Comparison of ENCODE assay signal across 10 mouse cellular contexts in the genomic region with DNA sequence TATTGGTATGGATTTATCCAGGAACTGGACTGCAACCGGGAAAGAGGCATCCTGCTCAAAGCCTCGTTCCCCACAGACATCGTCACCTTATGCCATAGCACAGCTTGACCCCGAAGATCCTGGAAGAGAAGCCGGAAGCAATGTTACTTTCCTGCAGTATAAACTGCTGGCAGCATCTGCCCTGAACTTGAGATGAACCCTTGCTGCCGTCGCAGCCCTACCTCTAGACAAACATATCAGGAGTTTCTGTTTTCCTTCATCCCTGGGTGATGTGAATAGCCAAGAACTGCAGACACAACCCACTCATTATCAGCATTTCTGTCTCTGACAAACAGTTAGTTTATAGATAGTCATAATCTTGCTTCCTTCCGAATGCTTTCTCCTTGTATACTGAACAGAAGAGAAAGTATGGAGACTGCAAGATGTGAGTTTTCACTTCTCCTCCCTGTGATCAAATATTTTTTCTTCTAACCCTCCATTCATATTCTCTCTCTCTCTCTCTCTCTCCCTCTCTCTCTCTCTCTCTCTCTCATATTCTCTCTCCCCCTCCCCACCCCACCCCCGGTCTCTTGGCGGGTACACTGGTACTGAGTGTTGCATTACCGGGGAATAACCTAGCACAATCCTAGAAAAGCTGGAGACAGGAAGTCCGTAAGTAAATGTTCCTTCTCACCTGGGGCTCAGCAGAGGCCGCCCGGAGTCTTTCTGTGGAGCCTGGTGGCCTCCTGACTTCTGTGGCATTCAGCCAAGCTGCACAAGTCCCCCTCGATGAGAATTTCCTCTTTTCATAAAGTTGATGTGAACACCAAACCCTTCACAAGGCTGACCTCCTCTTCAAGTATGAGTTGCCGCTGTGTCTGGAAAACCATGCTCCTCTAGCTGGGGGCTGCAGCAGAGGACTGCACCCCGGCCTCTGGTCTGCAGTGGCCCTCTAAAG.
A peak's percentile ranks its signal among the peaks of the same experiment; 100 is the strongest.
DNase-seq lines count a peak whose midpoint lies in the region; ATAC-seq and TF ChIP-seq lines count a peak whose summit lies in the region.
"Had no signal": no experiment of that assay in that cellular context is flagged by ENCODE, and none has a peak within 500 bp of the region (broad histone marks: within the 10 kb centered on the region; RNA-seq: fewer than 3 reads in every experiment).

No protein-coding gene starts in this region.

- no peak for TF ChIP-seq POLR2A in liver, adult 2 months (IDR thresholded peaks at IDR 0.05; ENCODE audit: extremely low read depth, insufficient read depth, low read length)

- H3K9me3 ChIP-seq in liver, embryonic 11.5 days (ENCODE audit: control insufficient read depth, low read length), result no peaks in the 10 kb centered on the region
- no peaks in the 10 kb centered on the region for H3K9me3 ChIP-seq in intestine, postnatal 0 days (ENCODE audit: control insufficient read depth)
- no peaks in the 10 kb centered on the region for H3K9me3 ChIP-seq in liver, embryonic 16.5 days (replicated peaks; ENCODE audit: control insufficient read depth, low read length)
- H3K9me3 ChIP-seq: embryonic facial prominence, embryonic 13.5 days had no signal

- H3K79me2 ChIP-seq in liver, adult 2 months (ENCODE audit: control insufficient read depth, insufficient read depth, low read length), result no peaks in the 10 kb centered on the region

- no peak overlapping the region for H3K9ac ChIP-seq in liver, adult 2 months (ENCODE audit: low read depth, low read length)
- no peak overlapping the region for H3K9ac ChIP-seq in liver, embryonic 11.5 days (ENCODE audit: low read depth, low read length)
- H3K9ac ChIP-seq in intestine, postnatal 0 days (ENCODE audit: low read depth, low read length), result no peak overlapping the region
- no peak overlapping the region for H3K9ac ChIP-seq in liver, embryonic 16.5 days (ENCODE audit: low read depth, low read length)
- H3K9ac ChIP-seq: embryonic facial prominence, embryonic 13.5 days had no signal

- H3K4me1 ChIP-seq in liver, adult 2 months (ENCODE audit: control insufficient read depth, insufficient read depth, low read length), result peaks cover 3% of the 10 kb centered on the region; the same call in 1 of the 2 replicates
- H3K4me1 ChIP-seq in liver, embryonic 11.5 days (replicated peaks; ENCODE audit: control insufficient read depth, insufficient read depth, low read length), result peaks cover 3% of the 10 kb centered on the region; the same call in 1 of the 2 replicates
- 0 out of 2 replicates have a peak, but pooled peaks cover 4% of the 10 kb centered on the region for H3K4me1 ChIP-seq in intestine, postnatal 0 days (replicated peaks; ENCODE audit: control insufficient read depth, insufficient read depth, low read length)
- H3K4me1 ChIP-seq in liver, embryonic 16.5 days (ENCODE audit: control insufficient read depth, low read depth, low read length), result no peaks in the 10 kb centered on the region

- peak overlapping the region; percentile 71 for H3K27ac ChIP-seq in liver, adult 2 months (replicated peaks; ENCODE audit: insufficient read depth, low read depth, low read length)
- H3K27ac ChIP-seq in liver, embryonic 11.5 days (ENCODE audit: low read depth, low read length), result no peak overlapping the region; the same call in 1 of the 2 replicates
- H3K27ac ChIP-seq in intestine, postnatal 0 days (ENCODE audit: low read depth, low read length), result no peak overlapping the region
- H3K27ac ChIP-seq in liver, embryonic 16.5 days (ENCODE audit: low read length), result no peak overlapping the region
- H3K27ac ChIP-seq: embryonic facial prominence, embryonic 13.5 days had no signal

- H3K27me3 ChIP-seq in liver, adult 2 months (ENCODE audit: control insufficient read depth, insufficient read depth, low read length), result no peaks in the 10 kb centered on the region
- no peaks in the 10 kb centered on the region for H3K27me3 ChIP-seq in liver, embryonic 11.5 days (replicated peaks; ENCODE audit: control insufficient read depth, insufficient read depth, low read length)
- no peaks in the 10 kb centered on the region for H3K27me3 ChIP-seq in intestine, postnatal 0 days (replicated peaks; ENCODE audit: control insufficient read depth, insufficient read depth, low read length)
- no peaks in the 10 kb centered on the region for H3K27me3 ChIP-seq in liver, embryonic 16.5 days (ENCODE audit: control insufficient read depth, insufficient read depth, low read depth, low read length)
- H3K27me3 ChIP-seq: embryonic facial prominence, embryonic 13.5 days had no signal

- no peak for TF ChIP-seq CTCF in liver, adult 2 months (IDR thresholded peaks at IDR 0.05; ENCODE audit: low read depth, low read length)
- TF ChIP-seq CTCF in intestine, postnatal 0 days (IDR thresholded peaks at IDR 0.05; ENCODE audit: low read depth), result no peak

- 65% methylated on average over 17 of the region's 17 CpGs for WGBS in liver, adult 2 months
- WGBS in liver, embryonic 11.5 days, result 54% methylated on average over 17 of the region's 17 CpGs
- WGBS in intestine, postnatal 0 days, result 33% methylated on average over 17 of the region's 17 CpGs
- 68% methylated on average over 17 of the region's 17 CpGs for WGBS in liver, embryonic 16.5 days (ENCODE audit: insufficient replicate concordance)

- peak; percentile 23 for DNase-seq in liver, adult 2 months (ENCODE audit: extremely low read depth, low read depth, low spot score)
- no peak for DNase-seq in liver, embryonic 11.5 days (ENCODE audit: low spot score)
- peak; percentile 57 for DNase-seq in yolk sac, embryonic 10.5 days (ENCODE audit: low spot score)
- DNase-seq in urinary bladder, postnatal 4 days (ENCODE audit: low spot score in 2 of 2), result no peak
- DNase-seq in frontal cortex, postnatal 36 days (ENCODE audit: low spot score in 2 of 2), result no peak
- DNase-seq in layer of hippocampus, postnatal 36 days, result no peak
- DNase-seq: gastrocnemius, postnatal 36 days had no signal

- no peaks in the 10 kb centered on the region for H3K36me3 ChIP-seq in liver, adult 2 months (ENCODE audit: control insufficient read depth, insufficient read depth, low read length)
- H3K36me3 ChIP-seq in liver, embryonic 11.5 days (ENCODE audit: control insufficient read depth, insufficient read depth, low read length), result no peaks in the 10 kb centered on the region
- no peaks in the 10 kb centered on the region for H3K36me3 ChIP-seq in intestine, postnatal 0 days (ENCODE audit: control insufficient read depth, insufficient read depth)
- no peaks in the 10 kb centered on the region for H3K36me3 ChIP-seq in liver, embryonic 16.5 days (ENCODE audit: control insufficient read depth, insufficient read depth)
- H3K36me3 ChIP-seq: embryonic facial prominence, embryonic 13.5 days had no signal

- H3K4me3 ChIP-seq in liver, adult 2 months (ENCODE audit: insufficient read depth, low read depth, low read length), result no peak overlapping the region
- no peak overlapping the region for H3K4me3 ChIP-seq in liver, embryonic 11.5 days (ENCODE audit: low read depth, low read length)
- no peak overlapping the region for H3K4me3 ChIP-seq in intestine, postnatal 0 days (ENCODE audit: low read depth, low read length)
- no peak overlapping the region for H3K4me3 ChIP-seq in liver, embryonic 16.5 days (ENCODE audit: low read depth, low read length)
- H3K4me3 ChIP-seq: embryonic facial prominence, embryonic 13.5 days had no signal

- no peak overlapping the region for H3K4me2 ChIP-seq in liver, embryonic 11.5 days
- H3K4me2 ChIP-seq in intestine, postnatal 0 days (replicated peaks; ENCODE audit: low read depth), result no peak overlapping the region; the same call in 1 of the 2 replicates
- no peak overlapping the region for H3K4me2 ChIP-seq in liver, embryonic 16.5 days (ENCODE audit: low read depth, low read length)
- H3K4me2 ChIP-seq: embryonic facial prominence, embryonic 13.5 days had no signal

- no peak; the same call in 1 of the 2 replicates for ATAC-seq in liver, embryonic 11.5 days (replicated peaks; ENCODE audit: low FRiP score)
- ATAC-seq in intestine, postnatal 0 days, result peak; percentile 51; the same call in 1 of the 2 replicates
- peak; percentile 30; the same call in 1 of the 2 replicates for ATAC-seq in liver, embryonic 16.5 days (ENCODE audit: low read depth)

Comparison
In these comparisons a context has a peak if more than half of its experiments do, and no peak if none do; other contexts are left out.
1. DNase-seq: peak in liver, adult 2 months (single experiment) and yolk sac, embryonic 10.5 days (single experiment); none in liver, embryonic 11.5 days (single experiment), urinary bladder, postnatal 4 days (0 of 2), frontal cortex, postnatal 36 days (0 of 2) and layer of hippocampus, postnatal 36 days (0 of 2).